Mouse (Mus musculus): Measurements from ENCODE around the gene Tvp23a. TPM values are rescaled to one million over a fixed set of nuclear protein-coding genes. Genes with fewer than 3 reads are reported as not detected.

Gene Tvp23a
- polyA plus RNA-seq, 1 experiment from 2014 or later: 44.3 TPM

- H3K4me3 ChIP-seq (replicated peaks; ENCODE audit: low read length): no peak overlapping the region
- no peak overlapping the region for H3K4me2 ChIP-seq (replicated peaks)
- no peak for ATAC-seq (ENCODE audit: low FRiP score)
- H3K4me1 ChIP-seq (replicated peaks; ENCODE audit: control insufficient read depth, insufficient read depth, low read length): no peaks in the 10 kb centered on the region
- DNase-seq (ENCODE audit: low spot score): no peak
- H3K9me3 ChIP-seq (ENCODE audit: control insufficient read depth, low read length): no peaks in the 10 kb centered on the region
- 74% methylated on average over 3 of the region's 3 CpGs for WGBS
- H3K27me3 ChIP-seq (ENCODE audit: control insufficient read depth, insufficient read depth, low read length): peaks cover 12% of the 10 kb centered on the region; the same call in 1 of the 2 replicates
- H3K27ac ChIP-seq: no peak overlapping the region
- H3K36me3 ChIP-seq (replicated peaks; ENCODE audit: control insufficient read depth, insufficient read depth): no peaks in the 10 kb centered on the region
- no peak overlapping the region for H3K9ac ChIP-seq
These were observed 39.8 kb upstream of the Tvp23a start for GRCm38 (mm10) chr16:10486993-10487392.

- Histone ChIP-seq H3K4me2 (replicated peaks) (no peak overlapping the region), H3K9me3 (ENCODE audit: control insufficient read depth, low read length) (no peaks in the 10 kb centered on the region), H3K4me1 (replicated peaks; ENCODE audit: control insufficient read depth, insufficient read depth, low read length) (no peaks in the 10 kb centered on the region), H3K36me3 (replicated peaks; ENCODE audit: control insufficient read depth, insufficient read depth) (no peaks in the 10 kb centered on the region), H3K27me3 (ENCODE audit: control insufficient read depth, insufficient read depth, low read length) (no peaks in the 10 kb centered on the region), H3K27ac (no peak overlapping the region), H3K4me3 (replicated peaks; ENCODE audit: low read length) (no peak overlapping the region), H3K9ac (no peak overlapping the region)
- DNase-seq (ENCODE audit: low spot score): no peak
- ATAC-seq (ENCODE audit: low FRiP score): no peak
- WGBS: 59% methylated on average over 4 of the region's 4 CpGs
These were observed 35.2 kb upstream of the Tvp23a start for GRCm38 (mm10) chr16:10482343-10482742.

- Histone ChIP-seq H3K4me2 (replicated peaks) (no peak within 1 kb of the TSS), H3K4me3 (replicated peaks; ENCODE audit: low read length) (no peak within 1 kb of the TSS), H3K27ac (no peak within 1 kb of the TSS), H3K36me3 (replicated peaks; ENCODE audit: control insufficient read depth, insufficient read depth) (no peaks in the 10 kb centered on the region), H3K9me3 (ENCODE audit: control insufficient read depth, low read length) (no peaks in the 10 kb centered on the region), H3K27me3 (ENCODE audit: control insufficient read depth, insufficient read depth, low read length) (no peaks in the 10 kb centered on the region), H3K9ac (no peak within 1 kb of the TSS), H3K4me1 (replicated peaks; ENCODE audit: control insufficient read depth, insufficient read depth, low read length) (no peaks in the 10 kb centered on the region)
- no peak for ATAC-seq (ENCODE audit: low FRiP score)
- 86% methylated on average over 5 of the region's 5 CpGs for WGBS
- no peak for DNase-seq (ENCODE audit: low spot score)
These were observed 32.7 kb upstream of the Tvp23a start, which contains the start of gene Ciita for GRCm38 (mm10) chr16:10479857-10480256. Gene Ciita (plus strand): TSS chr16:10480059.

GRCm38 (mm10) chr16:10475919-10476318 lies 28.8 kb upstream of the Tvp23a start:
- ATAC-seq (ENCODE audit: low FRiP score): no peak
- no peak for DNase-seq (ENCODE audit: low spot score)
- WGBS: 77% methylated on average over 2 of the region's 2 CpGs
- no peaks in the 10 kb centered on the region for H3K4me1 ChIP-seq (replicated peaks; ENCODE audit: control insufficient read depth, insufficient read depth, low read length)
- H3K4me3 ChIP-seq (replicated peaks; ENCODE audit: low read length): no peak overlapping the region
- no peak overlapping the region for H3K4me2 ChIP-seq (replicated peaks)
- no peak overlapping the region for H3K27ac ChIP-seq
- H3K9ac ChIP-seq: no peak overlapping the region
- no peaks in the 10 kb centered on the region for H3K36me3 ChIP-seq (replicated peaks; ENCODE audit: control insufficient read depth, insufficient read depth)
- no peaks in the 10 kb centered on the region for H3K9me3 ChIP-seq (ENCODE audit: control insufficient read depth, low read length)
- no peaks in the 10 kb centered on the region for H3K27me3 ChIP-seq (ENCODE audit: control insufficient read depth, insufficient read depth, low read length)

DNA sequence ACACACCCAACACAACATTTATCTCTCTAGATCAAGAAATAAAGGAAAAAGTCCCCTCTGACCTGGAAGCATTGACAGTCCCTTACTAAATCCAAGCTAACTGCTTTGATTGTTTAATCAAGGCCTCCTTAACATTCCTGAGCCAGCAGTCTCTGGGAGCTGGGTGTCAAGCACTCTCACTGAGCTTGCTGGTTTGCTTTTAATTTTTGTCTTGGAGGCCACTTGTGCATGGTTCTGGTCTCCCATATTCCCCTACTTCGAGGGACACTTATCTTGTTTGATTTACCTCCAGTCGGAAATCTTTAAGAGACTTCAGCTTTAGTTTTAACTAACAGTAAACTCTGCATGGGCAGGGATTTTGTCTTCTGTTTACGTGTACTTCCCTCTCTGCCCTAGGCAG lies 27.8 kb upstream of the Tvp23a start:
- Histone ChIP-seq H3K9me3 (ENCODE audit: control insufficient read depth, low read length) (no peaks in the 10 kb centered on the region), H3K27ac (no peak overlapping the region), H3K4me3 (replicated peaks; ENCODE audit: low read length) (no peak overlapping the region), H3K9ac (no peak overlapping the region), H3K27me3 (ENCODE audit: control insufficient read depth, insufficient read depth, low read length) (no peaks in the 10 kb centered on the region), H3K4me2 (replicated peaks) (no peak overlapping the region), H3K36me3 (replicated peaks; ENCODE audit: control insufficient read depth, insufficient read depth) (no peaks in the 10 kb centered on the region), H3K4me1 (replicated peaks; ENCODE audit: control insufficient read depth, insufficient read depth, low read length) (no peaks in the 10 kb centered on the region)
- DNase-seq (ENCODE audit: low spot score): no peak
- ATAC-seq (ENCODE audit: low FRiP score): no peak
- WGBS: 88% methylated on average over 3 of the region's 3 CpGs

DNA sequence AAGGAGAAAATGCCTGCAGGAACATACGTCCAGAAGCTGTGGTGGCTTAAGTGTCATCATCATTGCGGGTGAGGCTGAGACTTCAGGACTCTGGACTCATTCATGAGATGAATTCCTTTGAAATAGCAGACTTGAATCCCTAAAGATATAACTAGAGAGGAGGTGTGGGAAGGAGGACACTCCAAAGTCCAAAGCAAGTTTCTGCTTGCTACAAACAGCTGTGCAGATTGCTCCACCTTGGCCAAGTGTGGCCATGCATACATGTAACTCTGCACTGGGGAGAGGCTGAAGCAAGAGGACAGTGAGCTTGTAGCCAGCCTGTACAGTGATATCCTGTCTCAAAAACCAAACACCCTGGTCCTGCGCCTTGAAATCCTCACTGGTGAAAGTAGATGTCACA lies 24.8 kb upstream of the Tvp23a start:
- Histone ChIP-seq H3K4me1 (replicated peaks; ENCODE audit: control insufficient read depth, insufficient read depth, low read length) (no peaks in the 10 kb centered on the region), H3K9ac (no peak overlapping the region), H3K4me2 (replicated peaks) (no peak overlapping the region), H3K27me3 (ENCODE audit: control insufficient read depth, insufficient read depth, low read length) (no peaks in the 10 kb centered on the region), H3K4me3 (replicated peaks; ENCODE audit: low read length) (no peak overlapping the region), H3K36me3 (replicated peaks; ENCODE audit: control insufficient read depth, insufficient read depth) (no peaks in the 10 kb centered on the region), H3K27ac (no peak overlapping the region), H3K9me3 (ENCODE audit: control insufficient read depth, low read length) (no peaks in the 10 kb centered on the region)
- WGBS: 93% methylated on average over 3 of the region's 3 CpGs
- no peak for ATAC-seq (ENCODE audit: low FRiP score)
- DNase-seq (ENCODE audit: low spot score): no peak

GRCm38 (mm10) chr16:10468201-10468600 lies 21.0 kb upstream of the Tvp23a start:
- WGBS: 83% methylated on average over 1 of the region's 1 CpGs
- no peaks in the 10 kb centered on the region for H3K36me3 ChIP-seq (replicated peaks; ENCODE audit: control insufficient read depth, insufficient read depth)
- no peak for ATAC-seq (ENCODE audit: low FRiP score)

GRCm38 (mm10) chr16:10467391-10468107 lies 20.4 kb upstream of the Tvp23a start:
- H3K9ac ChIP-seq: no peak overlapping the region
- WGBS: 38% methylated on average over 11 of the region's 11 CpGs
- no peak overlapping the region for H3K4me2 ChIP-seq (replicated peaks)
- H3K27ac ChIP-seq: no peak overlapping the region
- no peaks in the 10 kb centered on the region for H3K36me3 ChIP-seq (replicated peaks; ENCODE audit: control insufficient read depth, insufficient read depth)
- no peaks in the 10 kb centered on the region for H3K9me3 ChIP-seq (ENCODE audit: control insufficient read depth, low read length)
- DNase-seq (ENCODE audit: low spot score) (no peak), ATAC-seq (ENCODE audit: low FRiP score) (no peak)
- H3K4me3 ChIP-seq (replicated peaks; ENCODE audit: low read length): no peak overlapping the region
- H3K4me1 ChIP-seq (replicated peaks; ENCODE audit: control insufficient read depth, insufficient read depth, low read length): no peaks in the 10 kb centered on the region
- H3K27me3 ChIP-seq (ENCODE audit: control insufficient read depth, insufficient read depth, low read length): no peaks in the 10 kb centered on the region

More at GRCm38 (mm10) chr16:10468201-10468600, 21.0 kb upstream of the Tvp23a start:
- no peak overlapping the region for H3K9ac ChIP-seq
- no peaks in the 10 kb centered on the region for H3K4me1 ChIP-seq (replicated peaks; ENCODE audit: control insufficient read depth, insufficient read depth, low read length)
- no peak overlapping the region for H3K4me3 ChIP-seq (replicated peaks; ENCODE audit: low read length)
- H3K27me3 ChIP-seq (ENCODE audit: control insufficient read depth, insufficient read depth, low read length): no peaks in the 10 kb centered on the region
- no peak overlapping the region for H3K4me2 ChIP-seq (replicated peaks)
- H3K27ac ChIP-seq: no peak overlapping the region
- no peak for DNase-seq (ENCODE audit: low spot score)
- no peaks in the 10 kb centered on the region for H3K9me3 ChIP-seq (ENCODE audit: control insufficient read depth, low read length)

GRCm38 (mm10) chr16:10465011-10465681 lies 18.0 kb upstream of the Tvp23a start:
- no peak for ATAC-seq (ENCODE audit: low FRiP score)

More at GRCm38 (mm10) chr16:10465011-10465681, 18.0 kb upstream of the Tvp23a start:
- Histone ChIP-seq H3K9ac (no peak overlapping the region), H3K27me3 (ENCODE audit: control insufficient read depth, insufficient read depth, low read length) (no peaks in the 10 kb centered on the region), H3K4me2 (replicated peaks) (no peak overlapping the region), H3K36me3 (replicated peaks; ENCODE audit: control insufficient read depth, insufficient read depth) (no peaks in the 10 kb centered on the region), H3K4me3 (replicated peaks; ENCODE audit: low read length) (no peak overlapping the region), H3K4me1 (replicated peaks; ENCODE audit: control insufficient read depth, insufficient read depth, low read length) (no peaks in the 10 kb centered on the region), H3K9me3 (ENCODE audit: control insufficient read depth, low read length) (no peaks in the 10 kb centered on the region), H3K27ac (no peak overlapping the region)
- no peak for DNase-seq (ENCODE audit: low spot score)
- 43% methylated on average over 4 of the region's 4 CpGs for WGBS

All from hindbrain, embryonic 14.5 days (tissue).